Mouse (Mus musculus) right cerebral cortex, postnatal 10 days (tissue): ENCODE measurements around the gene Layn.
A peak's percentile ranks its signal among the peaks of the same experiment; 100 is the strongest.

Experiments used
- DNase-seq, 2 experiments: peaks; one replicate each; pipeline ENCODE4 v3.0.0; 2021; ENCODE audit warnings: low spot score in 2 of 2

The Layn gene

DNA sequence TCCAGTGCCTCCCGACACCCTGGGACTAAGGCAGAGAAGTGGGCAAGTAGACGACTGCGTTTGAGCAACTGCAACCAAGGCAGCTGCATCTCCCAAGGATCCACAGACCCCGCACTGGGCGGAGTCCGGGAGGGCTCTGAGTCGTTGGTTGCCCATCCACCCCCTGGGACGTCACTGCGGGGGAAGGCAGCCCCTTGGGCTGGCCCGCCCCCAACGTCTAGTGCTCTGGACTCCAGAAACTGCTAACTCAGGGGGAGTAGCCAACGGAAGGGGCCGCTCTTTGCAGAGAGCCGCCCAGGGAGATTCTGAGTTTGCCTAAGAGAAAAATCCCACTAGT lies at the start of gene Layn:
TSS of gene Layn (minus strand) at position 116 of the 337 bp plus-strand sequence.
- DNase-seq: peak; percentile 90 to 91

GRCm38 (mm10) chr9:51114767-51115166 lies 37.9 kb upstream of the Layn start:
- DNase-seq: no peak

- DNase-seq: no peak
Observed at GRCm38 (mm10) chr9:51105751-51106150, 28.9 kb upstream of the Layn start.

GRCm38 (mm10) chr9:51103808-51104514 lies 27.1 kb upstream of the Layn start:
- peak; percentile 29 to 36 for DNase-seq

DNA sequence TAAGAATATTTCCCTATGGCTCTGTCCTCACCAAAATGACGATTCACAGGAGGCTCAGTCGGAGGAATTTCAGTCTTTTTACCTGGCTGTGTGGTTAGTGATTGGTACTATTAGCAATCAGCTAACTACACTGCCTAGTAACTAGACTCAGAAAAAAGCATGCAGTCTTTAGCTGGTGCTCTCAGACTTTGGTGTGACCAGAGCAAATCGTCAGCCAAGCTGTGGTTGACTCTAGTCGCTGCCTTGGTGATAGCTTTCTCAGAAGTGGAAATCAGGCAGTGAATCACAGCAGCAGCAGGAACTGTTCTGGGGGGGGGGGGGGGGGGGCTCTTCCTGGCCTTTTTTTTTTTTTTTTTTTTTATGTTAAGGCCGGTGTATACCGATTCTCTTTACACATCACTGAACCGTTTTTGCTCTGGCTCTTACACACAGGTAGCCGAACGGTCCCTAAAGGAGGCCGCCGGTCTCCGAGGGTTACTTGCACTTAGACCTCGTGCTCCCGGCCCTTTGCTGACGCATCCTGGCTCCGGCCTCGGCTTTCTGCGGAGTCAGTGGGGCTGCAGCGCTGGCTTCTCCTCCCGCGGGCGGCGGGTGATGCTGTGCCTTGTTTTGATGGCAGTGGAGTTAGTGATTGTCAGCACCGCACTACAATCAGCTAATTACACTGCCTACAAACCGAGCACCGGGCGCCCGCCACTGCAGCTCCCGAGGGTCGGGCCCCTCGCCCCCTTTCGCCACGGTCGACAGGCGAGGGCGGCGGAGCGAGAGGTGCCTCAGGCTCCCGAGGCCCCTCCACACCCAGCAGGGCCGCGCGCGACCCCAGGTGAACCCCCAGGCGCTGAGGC lies 26.3 kb upstream of the Layn start:
- DNase-seq: peak; percentile 46 to 56

GRCm38 (mm10) chr9:51101756-51102425 lies 25.0 kb upstream of the Layn start, which contains the start of gene 4833427G06Rik:
Gene 4833427G06Rik, minus strand, starts transcription at chr9:51102078.
- peak; percentile 57 to 67 for DNase-seq

- no peak for DNase-seq
Observed at GRCm38 (mm10) chr9:51096306-51096705, 19.4 kb upstream of the Layn start.

DNA sequence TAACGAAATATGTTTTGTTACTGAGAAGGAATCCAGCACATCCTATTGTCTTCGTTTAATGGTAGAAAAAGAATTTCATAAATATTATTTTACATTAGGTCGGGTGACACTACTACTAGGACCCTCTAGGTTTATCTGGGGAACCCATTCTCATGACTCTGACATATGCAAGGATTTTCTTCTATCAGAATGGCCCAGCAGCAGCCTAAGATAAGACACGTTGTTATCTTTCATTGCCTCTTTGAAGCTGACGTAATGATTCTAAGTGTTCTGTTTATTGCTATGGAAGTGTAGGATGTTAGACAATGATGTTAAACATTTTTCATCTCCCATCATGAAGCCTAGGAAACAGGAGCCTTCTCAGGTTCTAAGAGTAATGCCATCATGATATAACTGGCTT lies 16.8 kb upstream of the Layn start:
- no peak for DNase-seq

- no peak for DNase-seq
Observed at GRCm38 (mm10) chr9:51081614-51082013, 4.7 kb upstream of the Layn start.

- DNase-seq: no peak
Observed at GRCm38 (mm10) chr9:51076300-51076978, 455 bp downstream of the Layn start.

GRCm38 (mm10) chr9:51075780-51076179 lies 1.1 kb downstream of the Layn start:
- peak; percentile 48 to 62 for DNase-seq

DNA sequence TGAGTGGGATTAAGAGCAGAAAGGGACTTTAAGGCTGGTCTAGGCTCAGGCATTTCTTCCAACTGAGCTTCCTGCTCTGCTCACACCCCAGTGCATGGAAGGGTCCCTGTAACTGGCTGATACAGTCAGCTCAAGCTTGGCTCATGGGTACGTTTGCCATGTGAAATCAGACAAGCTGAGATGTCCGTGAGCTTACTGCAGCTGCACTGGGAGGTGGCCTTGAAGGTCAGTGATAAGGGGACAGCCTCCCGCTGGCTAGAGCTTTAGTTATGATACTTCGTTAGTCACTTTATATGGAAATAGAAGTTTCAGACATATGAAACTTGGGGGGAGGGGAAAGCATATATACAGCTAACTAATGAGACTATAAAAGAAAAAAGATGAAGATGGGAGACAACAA lies 6.1 kb downstream of the Layn start:
- DNase-seq: no peak

DNA sequence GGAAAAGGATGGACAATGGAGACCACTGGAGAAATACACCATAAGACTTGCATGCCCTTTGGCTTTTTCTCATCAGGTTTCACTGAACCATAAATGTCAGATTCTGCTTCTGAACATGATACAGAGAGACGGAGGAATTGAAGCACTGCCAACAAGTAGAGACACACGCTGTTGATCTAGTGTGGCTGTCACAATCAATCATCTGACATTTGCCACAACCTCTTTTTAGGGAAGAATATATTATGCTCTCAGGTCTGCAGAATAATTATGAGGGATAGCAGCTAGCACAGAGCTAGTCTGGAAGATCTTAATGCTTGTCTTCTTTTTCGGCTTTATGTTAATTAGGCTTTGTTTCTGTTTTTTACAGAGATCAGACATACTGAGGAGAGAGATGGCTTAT lies 8.7 kb downstream of the Layn start:
- no peak for DNase-seq

DNA sequence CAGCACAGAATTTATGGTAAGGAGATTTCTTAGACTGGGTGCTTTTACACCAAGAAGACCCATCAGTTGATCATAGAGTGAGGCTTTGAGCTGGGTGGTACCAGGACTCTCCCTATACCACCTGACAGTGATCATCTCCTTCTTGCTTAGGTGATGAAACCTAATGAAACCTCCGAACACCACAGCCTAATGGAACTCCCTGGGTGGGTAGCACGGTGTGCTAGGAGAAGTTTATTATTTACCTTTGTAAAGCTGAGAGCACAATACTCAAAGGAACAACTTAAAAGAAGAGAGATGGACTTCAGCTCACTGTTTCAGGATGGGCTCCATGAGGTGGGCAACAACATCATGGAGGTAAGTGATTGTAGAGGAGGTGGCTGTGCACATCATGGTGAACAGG lies 16.3 kb downstream of the Layn start, which contains the start of gene Btg4:
TSS of gene Btg4 (plus strand) at position 301 of the 400 bp plus-strand sequence.
- no peak for DNase-seq

- DNase-seq: no peak
Observed at GRCm38 (mm10) chr9:51058951-51059521, 17.9 kb downstream of the Layn start.

DNA sequence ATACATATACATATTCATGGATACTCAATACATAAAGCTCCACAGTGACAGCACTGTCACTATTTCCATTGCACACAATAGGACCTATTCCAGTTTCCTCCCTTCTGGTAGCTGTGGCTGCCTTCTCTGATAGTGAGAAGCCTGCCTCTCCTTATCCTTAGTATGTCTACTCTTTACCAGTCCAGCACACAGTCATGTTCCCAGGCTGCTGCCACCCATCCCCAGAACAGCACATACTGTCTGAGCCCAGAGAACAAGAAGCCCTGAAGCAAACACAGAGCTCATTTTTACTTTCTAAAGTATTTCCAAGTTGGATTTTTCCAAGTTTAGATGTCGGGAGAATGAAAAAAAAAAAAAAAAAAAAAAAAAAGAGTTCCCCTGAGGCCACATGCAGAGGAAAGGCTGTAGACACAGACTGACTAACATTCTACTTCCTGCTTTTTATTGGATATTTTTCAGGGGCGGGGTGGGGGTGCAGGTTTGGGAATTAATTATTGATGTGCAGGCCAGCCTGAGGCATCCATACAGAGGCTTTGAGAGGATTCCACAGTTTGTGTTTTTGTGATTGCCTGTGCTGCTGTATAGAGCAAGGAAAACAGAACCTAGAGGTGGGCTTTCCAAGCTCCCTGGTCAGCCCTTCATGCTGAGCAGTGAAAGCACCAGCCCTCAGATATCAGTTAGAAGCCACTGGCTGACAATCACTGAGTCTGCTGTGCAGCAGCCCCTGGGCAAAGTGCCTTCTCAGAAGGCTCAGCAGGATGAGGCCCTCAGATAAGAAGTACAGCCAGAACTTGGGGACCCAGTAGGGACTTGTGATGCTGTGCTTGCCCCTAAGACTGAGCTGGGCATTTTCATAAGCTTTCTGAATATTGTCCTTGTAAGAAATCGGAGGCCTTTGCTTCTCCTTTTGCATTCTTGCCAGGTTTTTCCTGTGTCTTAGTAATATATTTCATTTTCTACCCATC lies 20.3 kb downstream of the Layn start:
- peak in 1 of 2 experiments; percentile 33 for DNase-seq

GRCm38 (mm10) chr9:51052180-51052579 lies 24.7 kb downstream of the Layn start:
- no peak for DNase-seq

- no peak for DNase-seq
Observed at GRCm38 (mm10) chr9:51042136-51042535, 34.8 kb downstream of the Layn start.

- no peak for DNase-seq
Observed at GRCm38 (mm10) chr9:51041491-51041980, 35.4 kb downstream of the Layn start.
